ENCODE assay signal across 2 mouse cellular contexts in genomic region chr9:52170131-52170530, GRCm38 (mm10).
TF ChIP-seq lines count a peak whose summit lies in the region.

No protein-coding gene starts in this region.

TF ChIP-seq in CH12.LX, 34 proteins besides CTCF, POLR2A, EP300 and RAD21:
- TF ChIP-seq MAX (IDR thresholded peaks at IDR 0.05; ENCODE audit: low read length), result no peak
- TF ChIP-seq ZKSCAN1 (IDR thresholded peaks at IDR 0.05; ENCODE audit: borderline replicate concordance, low read depth, low read length), result no peak
- no peak for TF ChIP-seq MEF2A (IDR thresholded peaks at IDR 0.05; ENCODE audit: borderline replicate concordance, low read depth, low read length)
- TF ChIP-seq PAX5 (IDR thresholded peaks at IDR 0.05; ENCODE audit: low read length), result no peak
- TF ChIP-seq RCOR1 (conservative IDR thresholded peaks at IDR 0.05; ENCODE audit: low read depth, low read length), result no peak
- TF ChIP-seq ELF1 (IDR thresholded peaks at IDR 0.05; ENCODE audit: low read depth, low read length), result no peak
- TF ChIP-seq MXI1 (IDR thresholded peaks at IDR 0.05; ENCODE audit: low read depth, low read length), result no peak
- no peak for TF ChIP-seq UBTF (IDR thresholded peaks at IDR 0.05; ENCODE audit: low read depth, low read length)
- TF ChIP-seq MAFK (IDR thresholded peaks at IDR 0.05; ENCODE audit: insufficient replicate concordance, low read length), result no peak
- TF ChIP-seq IRF4 (IDR thresholded peaks at IDR 0.05; ENCODE audit: low read depth, low read length), result no peak
- TF ChIP-seq CHD1 (IDR thresholded peaks at IDR 0.05; ENCODE audit: low read depth, low read length), result no peak
- TF ChIP-seq ZMIZ1 (IDR thresholded peaks at IDR 0.05; ENCODE audit: low read depth, low read length), result no peak
- no peak for TF ChIP-seq GABPA (IDR thresholded peaks at IDR 0.05; ENCODE audit: insufficient replicate concordance, low read depth, low read length)
- TF ChIP-seq BHLHE40 (IDR thresholded peaks at IDR 0.05; ENCODE audit: low read depth, low read length), result no peak
- no peak for TF ChIP-seq SMC3 (IDR thresholded peaks at IDR 0.05; ENCODE audit: low read depth, low read length)

TF ChIP-seq in MEL, 35 proteins besides CTCF, POLR2A, EP300 and RAD21:
- no peak for TF ChIP-seq NRF1 (IDR thresholded peaks at IDR 0.05; ENCODE audit: insufficient read depth, low read depth, low read length, poor library complexity, severe bottlenecking)
- TF ChIP-seq ETS1 (IDR thresholded peaks at IDR 0.05; ENCODE audit: low read depth, low read length), result no peak
- TF ChIP-seq USF2 (IDR thresholded peaks at IDR 0.05; ENCODE audit: borderline replicate concordance in 1 of 2, insufficient read depth in 1 of 2, low read depth in 1 of 2, low read length in 2 of 2), result no peak
- TF ChIP-seq MXI1 (IDR thresholded peaks at IDR 0.05; ENCODE audit: low read depth, low read length), result no peak
- no peak for TF ChIP-seq POLR2AphosphoS2 (IDR thresholded peaks at IDR 0.05; ENCODE audit: low read length)
- TF ChIP-seq CHD1 (IDR thresholded peaks at IDR 0.05; ENCODE audit: low read depth, low read length), result no peak
TF ChIP-seq in MEL: peak in this region for 0.
